Mouse (Mus musculus) gastrocnemius, postnatal 25 days (tissue): ENCODE measurements around the gene Ccdc65. TPM values are rescaled to one million over a fixed set of nuclear protein-coding genes. Genes with fewer than 3 reads are reported as not detected.
"Not testable (repeated sequence)": the region's sequence is repeated elsewhere in the genome, so short reads cannot be mapped to it uniquely, and the experiment has no call there.

Source experiments
- DNase-seq: peaks from one replicate; pipeline ENCODE4 v3.0.0; 2022
- total RNA-seq, 2 experiments: library from RNA; stranded (reverse); gene quantifications; 1 replicate in 1 of 2; 2 replicates in 1 of 2; pipeline ENCODE4 v1.2.3; 2021

Ccdc65 gene
- total RNA-seq, 2 experiments from 2014 or later = not detected

GRCm38 (mm10) chr15:98737881-98738280, 29.9 kb downstream of the Ccdc65 start:
- no peak for DNase-seq

- no peak for DNase-seq
These were observed 30.8 kb downstream of the Ccdc65 start for GRCm38 (mm10) chr15:98738796-98739195.

GRCm38 (mm10) chr15:98740219-98740618, 32.2 kb downstream of the Ccdc65 start:
- DNase-seq = no peak

- DNase-seq = no peak
These were observed 34.9 kb downstream of the Ccdc65 start for GRCm38 (mm10) chr15:98742766-98743428.

GRCm38 (mm10) chr15:98743863-98744262, 35.9 kb downstream of the Ccdc65 start:
- DNase-seq = not testable (repeated sequence)

- no peak for DNase-seq
These were observed 38.4 kb downstream of the Ccdc65 start for GRCm38 (mm10) chr15:98746344-98746965.

- no peak for DNase-seq
These were observed 39.3 kb downstream of the Ccdc65 start for GRCm38 (mm10) chr15:98747296-98747695.

- DNase-seq = no peak
These were observed 41.1 kb downstream of the Ccdc65 start for GRCm38 (mm10) chr15:98749093-98749492.

- no peak for DNase-seq
These were observed 45.0 kb downstream of the Ccdc65 start for GRCm38 (mm10) chr15:98753021-98753423.

- no peak for DNase-seq
These were observed 46.1 kb downstream of the Ccdc65 start for GRCm38 (mm10) chr15:98754125-98754524.

GRCm38 (mm10) chr15:98762201-98762621, 54.2 kb downstream of the Ccdc65 start:
- DNase-seq = peak; percentile 77

GRCm38 (mm10) chr15:98762670-98763529, 54.9 kb downstream of the Ccdc65 start, which contains the start of gene Arf3:
Gene Arf3, minus strand, starts transcription at chr15:98763214.
- DNase-seq = peak; percentile 94

- no peak for DNase-seq
These were observed 57.9 kb downstream of the Ccdc65 start for GRCm38 (mm10) chr15:98765929-98766328.

- DNase-seq = no peak
These were observed 60.3 kb downstream of the Ccdc65 start for GRCm38 (mm10) chr15:98768259-98768658.

- DNase-seq = no peak
These were observed 63.9 kb downstream of the Ccdc65 start for GRCm38 (mm10) chr15:98771813-98772425.

GRCm38 (mm10) chr15:98772511-98773211, 64.7 kb downstream of the Ccdc65 start:
- DNase-seq = no peak

Other genes with a start within 250 kb of the Ccdc65 start
- gene OR5BS1P, start 238.3 kb upstream of the Ccdc65 start, total RNA-seq = not detected
- gene Lalba, start 225.5 kb upstream of the Ccdc65 start, total RNA-seq = not detected
- not detected for gene Olfr279, start 215.8 kb upstream of the Ccdc65 start, total RNA-seq
- 10 to 100 TPM; 55.8 to 57.9 TPM for gene Kansl2, start 173.9 kb upstream of the Ccdc65 start, total RNA-seq
- gene Ccnt1, start 137.3 kb upstream of the Ccdc65 start, total RNA-seq = 10 to 100 TPM; 17.3 to 21.1 TPM
- under 1 TPM in 1 of 2 experiments, not detected in 1; 0.74 TPM for gene 4930415O20Rik, start 137.2 kb upstream of the Ccdc65 start, total RNA-seq
- 10 to 100 TPM; 19.0 to 32.3 TPM for gene Adcy6, start 98.1 kb upstream of the Ccdc65 start, total RNA-seq
- 1 to 10 TPM; 3.4 to 4.1 TPM for gene Cacnb3, start 77.4 kb upstream of the Ccdc65 start, total RNA-seq
- 10 to 100 TPM; 53.1 to 56.8 TPM for gene Ddx23, start 45.3 kb upstream of the Ccdc65 start, total RNA-seq
- 1 to 10 TPM in 1 of 2 experiments, under 1 TPM in 1; 0.40 to 1.0 TPM for gene Rnd1, start 30.7 kb upstream of the Ccdc65 start, total RNA-seq
- 1 to 10 TPM; 2.7 to 3.5 TPM for gene Fkbp11, start 20.0 kb downstream of the Ccdc65 start, total RNA-seq
- 10 to 100 TPM in 1 of 2 experiments, 1 to 10 TPM in 1; 8.3 to 10.4 TPM for gene Arf3, start 55.0 kb downstream of the Ccdc65 start, total RNA-seq
- 1 to 10 TPM in 1 of 2 experiments, under 1 TPM in 1; 0.79 to 1.7 TPM for gene Wnt10b, start 69.9 kb downstream of the Ccdc65 start, total RNA-seq
- gene Wnt1, start 81.7 kb downstream of the Ccdc65 start, total RNA-seq = not detected
- under 1 TPM; 0.38 to 0.74 TPM for gene Ddn, start 101.3 kb downstream of the Ccdc65 start, total RNA-seq
- 10 to 100 TPM; 43.6 to 43.9 TPM for gene Prkag1, start 123.3 kb downstream of the Ccdc65 start, total RNA-seq
- gene Kmt2d, start 163.0 kb downstream of the Ccdc65 start, total RNA-seq = 10 to 100 TPM; 36.6 to 43.5 TPM
- 1 to 10 TPM; 2.5 to 2.9 TPM for gene Rhebl1, start 186.3 kb downstream of the Ccdc65 start, total RNA-seq
- gene Dhh, start 190.3 kb downstream of the Ccdc65 start, total RNA-seq = 1 to 10 TPM; 1.2 to 2.3 TPM
- 1 to 10 TPM; 6.1 to 6.6 TPM for gene Lmbr1l, start 210.0 kb downstream of the Ccdc65 start, total RNA-seq
- 10 to 100 TPM; 36.4 to 44.5 TPM for gene Tuba1b, start 226.4 kb downstream of the Ccdc65 start, total RNA-seq
- gene Gm49450, start 245.3 kb downstream of the Ccdc65 start, total RNA-seq = not detected
- gene Tuba1a, start 245.5 kb downstream of the Ccdc65 start, total RNA-seq = 10 to 100 TPM; 43.5 to 52.6 TPM